In the genomic region with DNA sequence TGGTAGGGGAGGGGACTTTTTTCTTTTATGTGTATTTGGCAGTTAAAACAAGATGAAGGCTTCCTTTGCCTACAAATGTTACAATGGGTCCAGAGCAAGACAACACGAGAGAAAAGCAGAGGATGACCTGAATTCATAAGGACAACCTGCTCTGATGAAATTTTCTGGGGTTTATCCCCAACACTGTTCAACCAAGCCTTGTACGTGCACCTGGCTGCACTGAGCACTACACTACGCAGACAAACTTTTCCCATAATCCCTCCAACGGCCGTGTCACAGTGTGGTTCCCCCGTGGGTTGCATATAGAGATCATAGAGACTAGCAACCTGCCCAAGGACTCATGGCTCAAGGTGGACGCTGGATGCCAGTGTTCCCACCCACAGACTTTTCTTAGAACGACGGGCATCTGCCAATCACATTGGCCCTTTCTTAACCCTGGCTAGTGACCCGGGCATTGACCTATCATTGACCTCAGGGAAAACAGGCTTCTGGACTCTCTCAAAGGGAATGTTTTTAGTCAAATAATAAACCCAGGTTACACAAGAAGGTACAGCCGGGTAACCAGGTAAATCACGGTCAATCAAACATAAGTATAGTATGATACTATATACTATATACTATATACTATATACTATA, we compare ENCODE assay signal across 23 mouse cellular contexts. TPM values are rescaled to one million over a fixed set of nuclear protein-coding genes. Genes with fewer than 3 reads are reported as not detected.
DNase-seq lines count a peak whose midpoint lies in the region; ATAC-seq lines count a peak whose summit lies in the region.
"Had no signal": no experiment of that assay in that cellular context is flagged by ENCODE, and none has a peak within 500 bp of the region (broad histone marks: within the 10 kb centered on the region; RNA-seq: fewer than 3 reads in every experiment).

No protein-coding gene starts in this region.

- H3K27ac ChIP-seq in kidney, embryonic 16.5 days (ENCODE audit: low read length), result no peak overlapping the region
- H3K27ac ChIP-seq in liver, embryonic 15.5 days (replicated peaks), result no peak overlapping the region
- H3K27ac ChIP-seq in liver, embryonic 11.5 days (ENCODE audit: low read depth, low read length), result no peak overlapping the region
- H3K27ac ChIP-seq: embryonic facial prominence, embryonic 12.5 days; forebrain, embryonic 15.5 days; heart, embryonic 10.5 days; hindbrain, embryonic 13.5 days had no signal

- H3K9me3 ChIP-seq in kidney, embryonic 16.5 days (ENCODE audit: low read length), result no peaks in the 10 kb centered on the region
- H3K9me3 ChIP-seq in liver, embryonic 15.5 days (replicated peaks), result no peaks in the 10 kb centered on the region
- H3K9me3 ChIP-seq in liver, embryonic 11.5 days (ENCODE audit: control insufficient read depth, low read length), result no peaks in the 10 kb centered on the region
- H3K9me3 ChIP-seq: embryonic facial prominence, embryonic 12.5 days; forebrain, embryonic 15.5 days; heart, embryonic 10.5 days; hindbrain, embryonic 13.5 days had no signal

- intact Hi-C loops in heart, postnatal 36 days (cut with DNase I), result no loop called here

- no peak overlapping the region for H3K9ac ChIP-seq in kidney, embryonic 16.5 days (replicated peaks; ENCODE audit: low read length)
- H3K9ac ChIP-seq in liver, embryonic 15.5 days, result no peak overlapping the region
- H3K9ac ChIP-seq in liver, embryonic 11.5 days (ENCODE audit: low read depth, low read length), result no peak overlapping the region
- H3K9ac ChIP-seq: embryonic facial prominence, embryonic 12.5 days; forebrain, embryonic 15.5 days; hindbrain, embryonic 13.5 days had no signal

- H3K4me1 ChIP-seq in kidney, embryonic 16.5 days (ENCODE audit: insufficient read depth, low read length), result no peaks in the 10 kb centered on the region
- H3K4me1 ChIP-seq in liver, embryonic 15.5 days (replicated peaks), result no peaks in the 10 kb centered on the region
- no peaks in the 10 kb centered on the region for H3K4me1 ChIP-seq in liver, embryonic 11.5 days (replicated peaks; ENCODE audit: control insufficient read depth, insufficient read depth, low read length)
- H3K4me1 ChIP-seq: embryonic facial prominence, embryonic 12.5 days; forebrain, embryonic 15.5 days; heart, embryonic 10.5 days; hindbrain, embryonic 13.5 days had no signal

- no peak overlapping the region for H3K4me2 ChIP-seq in kidney, embryonic 16.5 days (replicated peaks; ENCODE audit: low read depth, low read length)
- H3K4me2 ChIP-seq in liver, embryonic 15.5 days, result no peak overlapping the region
- no peak overlapping the region for H3K4me2 ChIP-seq in liver, embryonic 11.5 days
- H3K4me2 ChIP-seq: embryonic facial prominence, embryonic 12.5 days; forebrain, embryonic 15.5 days; hindbrain, embryonic 13.5 days had no signal

- no peaks in the 10 kb centered on the region for H3K27me3 ChIP-seq in kidney, embryonic 16.5 days (ENCODE audit: insufficient read depth, low read length)
- no peaks in the 10 kb centered on the region for H3K27me3 ChIP-seq in liver, embryonic 15.5 days
- H3K27me3 ChIP-seq in liver, embryonic 11.5 days (replicated peaks; ENCODE audit: control insufficient read depth, insufficient read depth, low read length), result no peaks in the 10 kb centered on the region
- H3K27me3 ChIP-seq: CH12.LX; embryonic facial prominence, embryonic 12.5 days; forebrain, embryonic 15.5 days; hindbrain, embryonic 13.5 days had no signal

- no peaks in the 10 kb centered on the region for H3K36me3 ChIP-seq in kidney, embryonic 16.5 days (ENCODE audit: insufficient read depth, low read length)
- peaks cover 26% of the 10 kb centered on the region for H3K36me3 ChIP-seq in liver, embryonic 15.5 days (replicated peaks)
- H3K36me3 ChIP-seq in liver, embryonic 11.5 days (ENCODE audit: control insufficient read depth, insufficient read depth, low read length), result peaks cover 2% of the 10 kb centered on the region; the same call in 1 of the 2 replicates
- H3K36me3 ChIP-seq: embryonic facial prominence, embryonic 12.5 days; forebrain, embryonic 15.5 days; hindbrain, embryonic 13.5 days had no signal

- DNase-seq in heart, adult 11 months, result peak; percentile 72
- DNase-seq in heart, postnatal 36 days, result no peak
- peak; percentile 25 to 54 for DNase-seq in kidney, adult 8-10 months
- DNase-seq in liver, embryonic 11.5 days (ENCODE audit: low spot score), result no peak
- DNase-seq in NIH3T3 (ENCODE audit: low read depth), result peak; percentile 0
- no peak for DNase-seq in c-Kit-positive CD71-positive TER-119-positive erythroid progenitor cells, embryonic 14.5 days (ENCODE audit: low spot score)
- DNase-seq: adrenal gland, adult 8-10 months; cerebellum, adult 11-12 months; cerebellum, adult 9-10 months; cerebellum, postnatal 25 days; gastrocnemius, postnatal 36 days had no signal

- 87% methylated on average over 12 of the region's 12 CpGs for WGBS in kidney, embryonic 16.5 days
- WGBS in liver, embryonic 15.5 days (ENCODE audit: insufficient replicate concordance), result 70% methylated on average over 12 of the region's 12 CpGs
- WGBS in liver, embryonic 11.5 days, result 81% methylated on average over 12 of the region's 12 CpGs

- no peak for ATAC-seq in kidney, embryonic 16.5 days (ENCODE audit: low FRiP score, low TSS enrichment)
- ATAC-seq in liver, embryonic 15.5 days (ENCODE audit: insufficient read depth), result peak; percentile 33; the same call in 1 of the 2 replicates
- no peak for ATAC-seq in liver, embryonic 11.5 days (replicated peaks; ENCODE audit: low FRiP score)

- H3K4me3 ChIP-seq in kidney, embryonic 16.5 days (ENCODE audit: low read length), result no peak overlapping the region
- no peak overlapping the region for H3K4me3 ChIP-seq in liver, embryonic 15.5 days (replicated peaks)
- H3K4me3 ChIP-seq in liver, embryonic 11.5 days (ENCODE audit: low read depth, low read length), result no peak overlapping the region
- H3K4me3 ChIP-seq: embryonic facial prominence, embryonic 12.5 days; forebrain, embryonic 15.5 days; heart, embryonic 10.5 days; hindbrain, embryonic 13.5 days had no signal

RNA-seq across cellular contexts. Expression of a gene that starts 39.5 kb away (rescaled TPM):
- under 1 TPM in 1 of 2 experiments, not detected in 1; 0.14 TPM for total RNA-seq in heart, postnatal 36 days (2021)
- 0.32 TPM in 1 of 2 replicates, not detected in the other for polyA plus RNA-seq in kidney, embryonic 16.5 days (2015; fragmentation: Nextera tagmentation; extraction: Ambion mirVana)
- 24.4 and 28.9 TPM in 2 replicates for polyA plus RNA-seq in liver, embryonic 15.5 days (2015; fragmentation: Nextera tagmentation; extraction: Ambion mirVana)
- polyA plus RNA-seq in liver, embryonic 11.5 days (2014; fragmentation: Nextera tagmentation; extraction: Ambion mirVana), result 6.2 and 6.5 TPM in 2 replicates
- total RNA-seq: CH12.LX; gastrocnemius, postnatal 36 days; hematopoietic stem cell, adult 5-6 weeks had no signal
- polyA plus RNA-seq: brain, embryonic 14.5 days; cortical plate, adult 2 months; embryonic facial prominence, embryonic 12.5 days; forebrain, embryonic 11.5 days; forebrain, embryonic 15.5 days; heart, embryonic 14.5 days; hindbrain, embryonic 13.5 days had no signal

RNA-seq across cellular contexts. Expression of a gene that starts 45.0 kb away (rescaled TPM):
- total RNA-seq in heart, postnatal 36 days (2021), result 100 to 1,000 TPM; 148 to 150 TPM
- polyA plus RNA-seq in kidney, embryonic 16.5 days (2015; fragmentation: Nextera tagmentation; extraction: Ambion mirVana), result 37.9 and 39.5 TPM in 2 replicates
- 68.0 and 70.4 TPM in 2 replicates for polyA plus RNA-seq in liver, embryonic 15.5 days (2015; fragmentation: Nextera tagmentation; extraction: Ambion mirVana)
- 116 and 118 TPM in 2 replicates for polyA plus RNA-seq in liver, embryonic 11.5 days (2014; fragmentation: Nextera tagmentation; extraction: Ambion mirVana)

Comparison
In these comparisons a context has a peak if more than half of its experiments do, and no peak if none do; other contexts are left out.
1. DNase-seq: peak in heart, adult 11 months (single experiment), kidney, adult 8-10 months (2 of 2) and NIH3T3 (single experiment); none in heart, postnatal 36 days (0 of 2), liver, embryonic 11.5 days (single experiment) and c-Kit-positive CD71-positive TER-119-positive erythroid progenitor cells, embryonic 14.5 days (single experiment).